Mouse (Mus musculus) midbrain, embryonic 14.5 days (tissue): ENCODE data around the gene Rai1. TPM values are rescaled to one million over a fixed set of nuclear protein-coding genes. Genes with fewer than 3 reads are reported as not detected.
A peak's percentile ranks its signal among the peaks of the same experiment; 100 is the strongest.

Source experiments
- ATAC-seq: fragments of 200-750 bp; cut with Nextera tagmentation; 2 replicates; pipeline ENCODE4 v1.8.0; 2017; ENCODE audit warnings: moderate number of reproducible peaks, moderate library complexity; ENCODE audit not compliant: low FRiP score, low TSS enrichment
- DNase-seq: peaks from one replicate; pipeline ENCODE4 v3.0.0-alpha.2; 2015
- H3K27ac ChIP-seq: fragments of 300-500 bp; sonication (generic); replicated peaks from 2 replicates; pipeline ENCODE4 v1.5.1; 2014; ENCODE audit warnings: mild to moderate bottlenecking, low read depth, low read length, moderate library complexity
- H3K27me3 ChIP-seq: fragments of 300-500 bp; sonication (generic); 2 replicates; pipeline ENCODE4 v1.6.1; 2014; ENCODE audit warnings: low read length, control low read depth, mixed read lengths; ENCODE audit not compliant: control insufficient read depth, insufficient read depth
- H3K36me3 ChIP-seq: fragments of 300-500 bp; sonication (generic); 2 replicates; pipeline ENCODE4 v1.6.1; 2014; ENCODE audit warnings: low read length, control low read depth; ENCODE audit not compliant: control insufficient read depth, insufficient read depth
- H3K4me1 ChIP-seq: fragments of 300-500 bp; sonication (generic); 2 replicates; pipeline ENCODE4 v1.6.1; 2014; ENCODE audit warnings: mild to moderate bottlenecking, antibody characterized with exemption, low read length, control low read depth; ENCODE audit not compliant: control insufficient read depth, insufficient read depth
- H3K4me2 ChIP-seq: fragments of 300-500 bp; sonication (generic); 2 replicates; pipeline ENCODE4 v1.6.1; 2014; ENCODE audit warnings: mild to moderate bottlenecking, low read length, moderate library complexity
- H3K4me3 ChIP-seq: fragments of 300-500 bp; sonication (generic); replicated peaks from 2 replicates; pipeline ENCODE4 v1.5.1; 2014; ENCODE audit warnings: low read depth, low read length
- H3K9ac ChIP-seq: fragments of 300-500 bp; sonication (generic); replicated peaks from 2 replicates; pipeline ENCODE4 v1.6.1; 2014; ENCODE audit warnings: mild to moderate bottlenecking, low read length, moderate library complexity
- H3K9me3 ChIP-seq: fragments of 300-500 bp; sonication (generic); 2 replicates; pipeline ENCODE4 v1.6.1; 2016; ENCODE audit warnings: low read length, control low read depth, mixed read lengths; ENCODE audit not compliant: control insufficient read depth
- WGBS: fragments of 180-500 bp; shearing (Covaris S2); extraction: QIAGEN DNeasy Blood & Tissue Kit; methylation state at CpG from one replicate; pipeline ENCODE4 v1.1.7; 2014; 5-methylcytosine and 5-hydroxymethylcytosine counted together
- polyA plus RNA-seq: library from polyadenylated mRNA; unstranded; fragments of >200 nt; fragmentation: Nextera tagmentation; extraction: Ambion mirVana; gene quantifications from 2 replicates; pipeline ENCODE4 v1.2.1, GENCODE M21; 2014

The Rai1 gene
- polyA plus RNA-seq, 1 experiment from 2014 or later: 37.7 TPM

GRCm38 (mm10) chr11:60113624-60114023 is 8.8 kb downstream of the Rai1 start:
- H3K4me1 ChIP-seq: peaks cover 38% of the 10 kb centered on the region
- H3K27me3 ChIP-seq: no peaks in the 10 kb centered on the region
- DNase-seq: no peak
- no peaks in the 10 kb centered on the region for H3K9me3 ChIP-seq
- H3K9ac ChIP-seq: peak overlapping the region; percentile 64
- ATAC-seq: no peak
- peak overlapping the region; percentile 73 for H3K4me2 ChIP-seq
- 11% methylated on average over 4 of the region's 4 CpGs for WGBS
- peak overlapping the region; percentile 95 for H3K27ac ChIP-seq
- H3K4me3 ChIP-seq: no peak overlapping the region
- H3K36me3 ChIP-seq: no peaks in the 10 kb centered on the region

DNA sequence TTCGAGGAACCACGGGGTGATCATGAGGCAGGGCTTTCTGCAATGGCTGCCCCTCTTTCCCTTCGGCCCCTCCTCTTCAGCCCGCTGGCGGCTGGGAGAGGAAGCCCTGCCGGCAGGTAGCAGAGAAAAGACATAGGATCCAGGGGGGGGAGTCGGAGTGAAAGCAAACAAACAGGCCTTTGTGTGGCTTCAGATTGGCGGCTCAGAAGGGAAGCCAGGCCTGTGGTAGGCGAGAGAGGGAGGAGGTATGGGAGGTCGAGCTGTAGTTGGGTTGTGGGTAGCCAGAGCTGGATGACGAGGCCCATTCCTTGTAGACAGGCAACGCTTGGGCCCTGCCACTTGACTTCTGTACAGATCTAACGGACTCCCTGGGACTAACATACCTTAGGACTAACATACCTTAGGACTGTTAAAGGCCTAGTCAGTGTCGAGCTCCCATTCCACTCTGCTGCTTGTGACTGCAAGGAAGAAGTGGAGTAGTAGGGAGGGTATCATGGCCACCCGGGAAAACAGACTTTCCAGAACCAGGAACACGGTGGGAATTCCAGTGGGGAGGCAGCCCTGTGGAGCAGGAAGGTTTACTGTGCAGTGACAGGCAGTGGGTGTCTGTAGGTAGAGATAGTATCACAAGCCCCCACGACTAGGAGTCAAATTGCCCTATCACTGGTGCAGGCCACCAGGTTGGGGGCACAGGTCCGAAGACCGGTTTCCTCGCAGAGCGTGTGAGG is 9.6 kb downstream of the Rai1 start:
- peak overlapping the region; percentile 50 for H3K4me3 ChIP-seq
- no peaks in the 10 kb centered on the region for H3K36me3 ChIP-seq
- peak overlapping the region; percentile 73 for H3K4me2 ChIP-seq
- H3K9ac ChIP-seq: peak overlapping the region; percentile 64
- H3K27me3 ChIP-seq: no peaks in the 10 kb centered on the region
- H3K27ac ChIP-seq: peak overlapping the region; percentile 95
- no peaks in the 10 kb centered on the region for H3K9me3 ChIP-seq
- ATAC-seq (peak; percentile 55), DNase-seq (peak; percentile 78)
- peaks cover 30% of the 10 kb centered on the region for H3K4me1 ChIP-seq
- WGBS: under 1% methylated on average over 21 of the region's 21 CpGs

DNA sequence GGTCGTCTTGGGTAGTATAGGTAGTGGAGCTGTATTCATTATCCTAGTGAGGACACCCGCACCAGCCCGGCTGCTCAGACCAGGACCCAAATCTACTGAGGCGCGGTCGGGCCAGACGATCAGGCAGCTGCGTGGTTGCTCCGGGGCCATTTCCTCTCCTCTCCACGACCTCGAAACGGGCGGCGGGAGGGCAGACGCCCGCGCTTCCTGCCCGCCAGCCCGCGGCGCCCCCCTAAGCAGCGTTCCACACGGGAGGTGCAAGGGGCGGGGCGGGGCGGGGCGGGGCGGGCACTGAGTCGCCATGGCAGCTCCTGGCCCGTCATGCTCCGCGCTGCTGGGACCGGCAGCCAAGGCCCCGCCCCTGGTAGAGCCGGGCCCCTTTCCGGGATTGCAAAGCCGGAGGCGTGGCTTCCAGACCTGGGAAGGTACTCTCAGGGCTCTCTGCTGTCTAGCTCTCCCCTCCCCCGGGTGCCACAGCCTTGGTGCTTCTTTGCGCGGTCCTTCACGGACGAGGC is 10.3 kb downstream of the Rai1 start:
- no peaks in the 10 kb centered on the region for H3K9me3 ChIP-seq
- H3K9ac ChIP-seq: peak overlapping the region; percentile 64
- WGBS: under 1% methylated on average over 42 of the region's 43 CpGs
- H3K4me3 ChIP-seq: peak overlapping the region; percentile 50
- no peaks in the 10 kb centered on the region for H3K36me3 ChIP-seq
- peaks cover 25% of the 10 kb centered on the region for H3K4me1 ChIP-seq
- peak overlapping the region; percentile 95 for H3K27ac ChIP-seq
- no peaks in the 10 kb centered on the region for H3K27me3 ChIP-seq
- peak overlapping the region; percentile 73 for H3K4me2 ChIP-seq
- peak; percentile 94 for ATAC-seq
- DNase-seq: peak; percentile 90

DNA sequence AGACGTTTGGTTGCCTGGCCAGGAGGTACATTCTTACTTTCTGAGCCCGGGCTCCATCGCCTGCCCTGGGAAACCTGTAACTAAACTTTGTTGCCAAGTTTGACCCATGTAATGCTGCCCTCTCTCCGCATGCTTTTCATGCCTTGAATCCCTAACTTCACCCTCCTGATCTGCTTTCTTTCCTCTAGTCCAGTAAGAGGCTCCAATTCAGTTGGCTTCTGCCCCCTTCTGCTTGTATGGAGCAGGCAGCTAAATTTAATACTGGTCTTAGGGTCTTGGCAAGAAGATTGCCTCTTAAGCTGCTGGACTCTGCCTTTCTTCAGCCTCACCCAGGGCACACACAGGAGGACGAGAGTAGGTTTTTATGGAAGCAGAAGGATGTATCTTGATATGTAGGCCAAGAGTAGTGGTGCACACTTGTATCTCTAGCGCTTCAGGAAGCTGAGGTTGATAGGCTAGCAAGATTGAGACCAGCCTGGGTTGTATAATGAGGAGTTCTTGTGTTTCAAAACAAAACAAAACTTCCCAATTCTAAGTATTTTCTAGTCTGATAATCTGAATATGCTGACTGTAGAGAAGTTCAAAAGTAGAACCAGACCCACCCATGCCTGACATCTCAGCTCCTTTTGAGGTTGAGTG is 10.9 kb downstream of the Rai1 start:
- peaks cover 31% of the 10 kb centered on the region for H3K4me1 ChIP-seq
- DNase-seq (no peak), ATAC-seq (no peak)
- H3K4me2 ChIP-seq: peak overlapping the region; percentile 73
- no peaks in the 10 kb centered on the region for H3K9me3 ChIP-seq
- peak overlapping the region; percentile 95 for H3K27ac ChIP-seq
- H3K4me3 ChIP-seq: peak overlapping the region; percentile 50
- 31% methylated on average over 6 of the region's 6 CpGs for WGBS
- H3K27me3 ChIP-seq: no peaks in the 10 kb centered on the region
- peak overlapping the region; percentile 64 for H3K9ac ChIP-seq
- H3K36me3 ChIP-seq: no peaks in the 10 kb centered on the region

DNA sequence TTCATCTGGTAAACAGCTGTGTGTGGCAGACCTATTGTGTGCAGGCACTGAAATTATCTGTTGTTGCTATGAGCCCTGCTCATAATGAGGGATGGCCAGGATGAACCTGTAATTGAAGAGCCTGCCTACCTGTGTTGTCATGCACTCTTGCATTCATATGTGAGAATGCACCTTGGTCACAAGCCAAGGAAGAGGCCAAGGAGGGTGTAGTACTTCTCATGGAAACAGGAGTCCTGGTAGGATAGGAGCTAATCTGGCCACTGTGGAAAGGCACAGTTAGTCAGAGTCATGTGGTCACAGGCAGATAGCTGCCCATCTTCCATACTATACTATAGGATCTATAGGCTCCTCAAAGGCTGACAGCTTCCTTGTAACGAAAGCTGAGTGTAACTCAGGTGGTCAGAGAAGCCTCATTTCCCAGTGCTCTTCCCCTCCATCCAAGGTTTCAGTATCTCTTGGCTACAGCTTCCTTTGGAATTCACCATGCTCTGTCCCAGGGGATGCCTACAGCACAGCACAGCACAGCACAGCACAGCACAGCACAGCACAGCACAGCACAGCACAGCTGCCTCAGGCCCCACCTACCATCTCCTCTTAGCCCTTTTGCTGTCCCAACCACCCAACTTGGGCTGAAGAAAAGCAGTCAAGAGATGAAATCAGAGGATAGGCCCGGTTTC is 15.9 kb downstream of the Rai1 start:
- DNase-seq: no peak
- H3K9ac ChIP-seq: no peak overlapping the region
- no peak overlapping the region for H3K4me3 ChIP-seq
- H3K27me3 ChIP-seq: no peaks in the 10 kb centered on the region
- peaks cover 8% of the 10 kb centered on the region; the same call in 1 of the 2 replicates for H3K4me1 ChIP-seq
- no peaks in the 10 kb centered on the region for H3K36me3 ChIP-seq
- H3K4me2 ChIP-seq: no peak overlapping the region
- ATAC-seq: no peak
- no peaks in the 10 kb centered on the region for H3K9me3 ChIP-seq
- 85% methylated on average over 2 of the region's 2 CpGs for WGBS
- H3K27ac ChIP-seq: no peak overlapping the region

- Histone ChIP-seq H3K9ac (no peak overlapping the region), H3K4me2 (no peak overlapping the region), H3K4me3 (no peak overlapping the region), H3K36me3 (no peaks in the 10 kb centered on the region), H3K27me3 (no peaks in the 10 kb centered on the region), H3K27ac (no peak overlapping the region), H3K9me3 (no peaks in the 10 kb centered on the region), H3K4me1 (peaks cover 19% of the 10 kb centered on the region)
- ATAC-seq (no peak), DNase-seq (no peak)
These were observed 17.8 kb downstream of the Rai1 start for GRCm38 (mm10) chr11:60122611-60123010.

GRCm38 (mm10) chr11:60127048-60127447 is 22.2 kb downstream of the Rai1 start:
- ATAC-seq (no peak), DNase-seq (no peak)
- H3K4me1 ChIP-seq: peaks cover 11% of the 10 kb centered on the region
- no peak overlapping the region for H3K4me2 ChIP-seq
- H3K27me3 ChIP-seq: no peaks in the 10 kb centered on the region
- H3K9ac ChIP-seq: no peak overlapping the region
- no peak overlapping the region for H3K27ac ChIP-seq
- no peaks in the 10 kb centered on the region for H3K36me3 ChIP-seq
- no peaks in the 10 kb centered on the region for H3K9me3 ChIP-seq
- H3K4me3 ChIP-seq: no peak overlapping the region

GRCm38 (mm10) chr11:60127863-60128512 is 23.2 kb downstream of the Rai1 start:
- Histone ChIP-seq H3K27me3 (no peaks in the 10 kb centered on the region), H3K4me3 (no peak overlapping the region), H3K4me2 (no peak overlapping the region), H3K9ac (no peak overlapping the region), H3K4me1 (peaks cover 11% of the 10 kb centered on the region), H3K36me3 (no peaks in the 10 kb centered on the region), H3K9me3 (no peaks in the 10 kb centered on the region), H3K27ac (no peak overlapping the region)
- WGBS: 60% methylated on average over 4 of the region's 4 CpGs
- no peak for DNase-seq
- no peak for ATAC-seq
